Mouse (Mus musculus): ENCODE data around the gene Mad1l1. TPM values are rescaled to one million over a fixed set of nuclear protein-coding genes. Genes with fewer than 3 reads are reported as not detected.

Mad1l1 gene
- polyA plus RNA-seq, 2 experiments: 31.8 to 38.2 TPM

- Histone ChIP-seq H3K9ac (ENCODE audit: low read depth, low read length, severe bottlenecking) (no peak overlapping the region), H3K36me3 (ENCODE audit: control insufficient read depth, insufficient read depth, low read length) (peaks cover 3% of the 10 kb centered on the region), H3K27ac (replicated peaks; ENCODE audit: low read depth, low read length) (no peak overlapping the region), H3K4me2 (replicated peaks; ENCODE audit: low read depth, low read length, severe bottlenecking) (no peak overlapping the region), H3K4me1 (ENCODE audit: control insufficient read depth, insufficient read depth, low read length) (no peaks in the 10 kb centered on the region), H3K9me3 (ENCODE audit: control insufficient read depth, low read length) (no peaks in the 10 kb centered on the region), H3K27me3 (ENCODE audit: control insufficient read depth, insufficient read depth, low read length) (no peaks in the 10 kb centered on the region), H3K4me3 (replicated peaks; ENCODE audit: low read length) (no peak overlapping the region)
- 69% methylated on average over 5 of the region's 5 CpGs for WGBS
- DNase-seq (ENCODE audit: low spot score) (no peak), ATAC-seq (ENCODE audit: low FRiP score, low read depth) (no peak)
- TF ChIP-seq POLR2A (IDR thresholded peaks at IDR 0.05; ENCODE audit: borderline replicate concordance, extremely low read depth, insufficient read depth, insufficient read length): no peak
Observed at GRCm38 (mm10) chr5:140270976-140271685, 50.2 kb downstream of the Mad1l1 start.

GRCm38 (mm10) chr5:140268396-140268795 is 53.0 kb downstream of the Mad1l1 start:
- H3K27me3 ChIP-seq (ENCODE audit: control insufficient read depth, insufficient read depth, low read length): no peaks in the 10 kb centered on the region
- H3K4me3 ChIP-seq (replicated peaks; ENCODE audit: low read length): no peak overlapping the region
- DNase-seq (ENCODE audit: low spot score): no peak
- H3K36me3 ChIP-seq (ENCODE audit: control insufficient read depth, insufficient read depth, low read length): peaks cover 3% of the 10 kb centered on the region
- H3K9ac ChIP-seq (ENCODE audit: low read depth, low read length, severe bottlenecking): no peak overlapping the region
- no peak for ATAC-seq (ENCODE audit: low FRiP score, low read depth)
- no peaks in the 10 kb centered on the region for H3K9me3 ChIP-seq (ENCODE audit: control insufficient read depth, low read length)
- no peak overlapping the region for H3K27ac ChIP-seq (replicated peaks; ENCODE audit: low read depth, low read length)
- WGBS: 32% methylated on average over 4 of the region's 4 CpGs
- TF ChIP-seq POLR2A (IDR thresholded peaks at IDR 0.05; ENCODE audit: borderline replicate concordance, extremely low read depth, insufficient read depth, insufficient read length): no peak
- H3K4me1 ChIP-seq (ENCODE audit: control insufficient read depth, insufficient read depth, low read length): no peaks in the 10 kb centered on the region
- no peak overlapping the region for H3K4me2 ChIP-seq (replicated peaks; ENCODE audit: low read depth, low read length, severe bottlenecking)

GRCm38 (mm10) chr5:140267061-140267460 is 54.3 kb downstream of the Mad1l1 start:
- no peaks in the 10 kb centered on the region for H3K4me1 ChIP-seq (ENCODE audit: control insufficient read depth, insufficient read depth, low read length)
- no peaks in the 10 kb centered on the region for H3K9me3 ChIP-seq (ENCODE audit: control insufficient read depth, low read length)
- no peak for TF ChIP-seq POLR2A (IDR thresholded peaks at IDR 0.05; ENCODE audit: borderline replicate concordance, extremely low read depth, insufficient read depth, insufficient read length)
- 94% methylated on average over 2 of the region's 2 CpGs for WGBS
- H3K27ac ChIP-seq (replicated peaks; ENCODE audit: low read depth, low read length): no peak overlapping the region
- no peak overlapping the region for H3K4me3 ChIP-seq (replicated peaks; ENCODE audit: low read length)
- no peaks in the 10 kb centered on the region for H3K27me3 ChIP-seq (ENCODE audit: control insufficient read depth, insufficient read depth, low read length)
- peaks cover 3% of the 10 kb centered on the region for H3K36me3 ChIP-seq (ENCODE audit: control insufficient read depth, insufficient read depth, low read length)
- ATAC-seq (ENCODE audit: low FRiP score, low read depth) (no peak), DNase-seq (ENCODE audit: low spot score) (no peak)
- H3K9ac ChIP-seq (ENCODE audit: low read depth, low read length, severe bottlenecking): no peak overlapping the region
- H3K4me2 ChIP-seq (replicated peaks; ENCODE audit: low read depth, low read length, severe bottlenecking): no peak overlapping the region

GRCm38 (mm10) chr5:140264825-140265575 is 56.4 kb downstream of the Mad1l1 start:
- no peaks in the 10 kb centered on the region for H3K27me3 ChIP-seq (ENCODE audit: control insufficient read depth, insufficient read depth, low read length)
- no peak overlapping the region for H3K4me2 ChIP-seq (replicated peaks; ENCODE audit: low read depth, low read length, severe bottlenecking)
- TF ChIP-seq POLR2A (IDR thresholded peaks at IDR 0.05; ENCODE audit: borderline replicate concordance, extremely low read depth, insufficient read depth, insufficient read length): no peak
- no peaks in the 10 kb centered on the region for H3K4me1 ChIP-seq (ENCODE audit: control insufficient read depth, insufficient read depth, low read length)
- no peak for ATAC-seq (ENCODE audit: low FRiP score, low read depth)
- no peak overlapping the region for H3K4me3 ChIP-seq (replicated peaks; ENCODE audit: low read length)
- 75% methylated on average over 5 of the region's 5 CpGs for WGBS
- no peaks in the 10 kb centered on the region for H3K9me3 ChIP-seq (ENCODE audit: control insufficient read depth, low read length)
- peaks cover 16% of the 10 kb centered on the region for H3K36me3 ChIP-seq (ENCODE audit: control insufficient read depth, insufficient read depth, low read length)
- H3K27ac ChIP-seq (replicated peaks; ENCODE audit: low read depth, low read length): 0 out of 2 replicates have a peak overlapping the region, but pooled peaks have one; percentile 48
- DNase-seq (ENCODE audit: low spot score): no peak
- no peak overlapping the region for H3K9ac ChIP-seq (ENCODE audit: low read depth, low read length, severe bottlenecking)

GRCm38 (mm10) chr5:140263754-140264749 is 57.3 kb downstream of the Mad1l1 start:
- DNase-seq (ENCODE audit: low spot score): peak; percentile 62
- 0 out of 2 replicates have a peak overlapping the region, but pooled peaks have one; percentile 48 for H3K27ac ChIP-seq (replicated peaks; ENCODE audit: low read depth, low read length)

More at GRCm38 (mm10) chr5:140263754-140264749, 57.3 kb downstream of the Mad1l1 start:
- Histone ChIP-seq H3K36me3 (ENCODE audit: control insufficient read depth, insufficient read depth, low read length) (peaks cover 17% of the 10 kb centered on the region), H3K9me3 (ENCODE audit: control insufficient read depth, low read length) (no peaks in the 10 kb centered on the region), H3K4me3 (replicated peaks; ENCODE audit: low read length) (no peak overlapping the region), H3K4me1 (ENCODE audit: control insufficient read depth, insufficient read depth, low read length) (no peaks in the 10 kb centered on the region), H3K9ac (ENCODE audit: low read depth, low read length, severe bottlenecking) (no peak overlapping the region), H3K27me3 (ENCODE audit: control insufficient read depth, insufficient read depth, low read length) (no peaks in the 10 kb centered on the region), H3K4me2 (replicated peaks; ENCODE audit: low read depth, low read length, severe bottlenecking) (no peak overlapping the region)
- WGBS: 77% methylated on average over 30 of the region's 30 CpGs
- peak; percentile 75 for ATAC-seq (ENCODE audit: low FRiP score, low read depth)
- no peak for TF ChIP-seq POLR2A (IDR thresholded peaks at IDR 0.05; ENCODE audit: borderline replicate concordance, extremely low read depth, insufficient read depth, insufficient read length)
